Mouse (Mus musculus) macrophage (primary cell): Measurements from ENCODE around the gene Dlg2. TPM values are rescaled to one million over a fixed set of nuclear protein-coding genes. Genes with fewer than 3 reads are reported as not detected.

ENCODE experiments used
- H3K27ac ChIP-seq: fragments of 350-480 bp; formaldehyde crosslinking; 2 replicates; pipeline ENCODE4 v1.9.0; 2021
- H3K36me3 ChIP-seq: fragments of 350-480 bp; formaldehyde crosslinking; 2 replicates; pipeline ENCODE4 v1.9.0; 2021; ENCODE audit errors: inconsistent target
- H3K4me3 ChIP-seq: fragments of 350-480 bp; formaldehyde crosslinking; 2 replicates; pipeline ENCODE4 v1.9.0; 2021; ENCODE audit errors: inconsistent target
- H3K79me2 ChIP-seq: fragments of 350-480 bp; formaldehyde crosslinking; 2 replicates; pipeline ENCODE4 v1.9.0; 2021; ENCODE audit errors: inconsistent target
- WGBS: methylation state at CpG from one replicate; pipeline ENCODE4 v1.1.7; 2026; ENCODE audit warnings: inconsistent platforms; ENCODE audit not compliant: missing documents; 5-methylcytosine and 5-hydroxymethylcytosine counted together
- polyA plus RNA-seq: library from polyadenylated mRNA; stranded (reverse); fragments of 250-400 nt; gene quantifications from 3 replicates; pipeline ENCODE4 v1.2.4, GENCODE M21; 2018; ENCODE audit warnings: inconsistent platforms

Gene Dlg2
- polyA plus RNA-seq, 1 experiment from 2014 or later: 0.13 TPM

GRCm38 (mm10) chr7:91063297-91064040, 587.0 kb downstream of the Dlg2 start:
- H3K36me3 ChIP-seq: no peaks in the 10 kb centered on the region
- H3K79me2 ChIP-seq: no peaks in the 10 kb centered on the region
- no peak overlapping the region for H3K4me3 ChIP-seq
- H3K27ac ChIP-seq: no peak overlapping the region
- WGBS: 83% methylated on average over 12 of the region's 12 CpGs

GRCm38 (mm10) chr7:91071751-91072707, 595.6 kb downstream of the Dlg2 start:
- WGBS: 74% methylated on average over 9 of the region's 9 CpGs
- H3K4me3 ChIP-seq: no peak overlapping the region
- H3K79me2 ChIP-seq: no peaks in the 10 kb centered on the region
- H3K36me3 ChIP-seq: no peaks in the 10 kb centered on the region
- no peak overlapping the region for H3K27ac ChIP-seq

- 92% methylated on average over 2 of the region's 2 CpGs for WGBS
- Histone ChIP-seq H3K36me3 (no peaks in the 10 kb centered on the region), H3K79me2 (no peaks in the 10 kb centered on the region), H3K4me3 (no peak overlapping the region), H3K27ac (no peak overlapping the region)
Measured at GRCm38 (mm10) chr7:91086071-91086470, 609.6 kb downstream of the Dlg2 start.

- 31% methylated on average over 6 of the region's 6 CpGs for WGBS
- Histone ChIP-seq H3K4me3 (no peak overlapping the region), H3K27ac (no peak overlapping the region), H3K79me2 (no peaks in the 10 kb centered on the region), H3K36me3 (no peaks in the 10 kb centered on the region)
Measured at GRCm38 (mm10) chr7:91089211-91089930, 612.9 kb downstream of the Dlg2 start.

GRCm38 (mm10) chr7:91090317-91090829, 613.9 kb downstream of the Dlg2 start:
- 52% methylated on average over 5 of the region's 5 CpGs for WGBS

GRCm38 (mm10) chr7:91090830-91091683, 614.6 kb downstream of the Dlg2 start:
- no peaks in the 10 kb centered on the region for H3K36me3 ChIP-seq

More at GRCm38 (mm10) chr7:91090317-91090829, 613.9 kb downstream of the Dlg2 start:
- H3K79me2 ChIP-seq: no peaks in the 10 kb centered on the region
- H3K4me3 ChIP-seq: no peak overlapping the region
- H3K27ac ChIP-seq: no peak overlapping the region
- no peaks in the 10 kb centered on the region for H3K36me3 ChIP-seq

GRCm38 (mm10) chr7:91096467-91096866, 620.0 kb downstream of the Dlg2 start:
- Histone ChIP-seq H3K36me3 (no peaks in the 10 kb centered on the region), H3K79me2 (no peaks in the 10 kb centered on the region), H3K27ac (no peak overlapping the region), H3K4me3 (no peak overlapping the region)
- 90% methylated on average over 7 of the region's 7 CpGs for WGBS

More at GRCm38 (mm10) chr7:91090830-91091683, 614.6 kb downstream of the Dlg2 start:
- H3K27ac ChIP-seq: no peak overlapping the region
- no peak overlapping the region for H3K4me3 ChIP-seq
- no peaks in the 10 kb centered on the region for H3K79me2 ChIP-seq
- 16% methylated on average over 25 of the region's 25 CpGs for WGBS

GRCm38 (mm10) chr7:91098521-91098920, 622.0 kb downstream of the Dlg2 start:
- Histone ChIP-seq H3K79me2 (no peaks in the 10 kb centered on the region), H3K36me3 (no peaks in the 10 kb centered on the region), H3K27ac (no peak overlapping the region), H3K4me3 (no peak overlapping the region)
- 94% methylated on average over 3 of the region's 3 CpGs for WGBS

GRCm38 (mm10) chr7:91109575-91109974, 633.1 kb downstream of the Dlg2 start:
- no peak overlapping the region for H3K4me3 ChIP-seq
- no peaks in the 10 kb centered on the region for H3K36me3 ChIP-seq
- H3K79me2 ChIP-seq: no peaks in the 10 kb centered on the region
- 67% methylated on average over 3 of the region's 3 CpGs for WGBS
- H3K27ac ChIP-seq: no peak overlapping the region

GRCm38 (mm10) chr7:91132128-91132527, 655.7 kb downstream of the Dlg2 start:
- Histone ChIP-seq H3K27ac (no peak overlapping the region), H3K4me3 (no peak overlapping the region), H3K79me2 (no peaks in the 10 kb centered on the region), H3K36me3 (no peaks in the 10 kb centered on the region)
- WGBS: 96% methylated on average over 3 of the region's 4 CpGs

GRCm38 (mm10) chr7:91154096-91154495, 677.6 kb downstream of the Dlg2 start:
- no peak overlapping the region for H3K27ac ChIP-seq
- no peaks in the 10 kb centered on the region for H3K79me2 ChIP-seq
- H3K36me3 ChIP-seq: no peaks in the 10 kb centered on the region
- WGBS: 92% methylated on average over 1 of the region's 1 CpGs
- no peak overlapping the region for H3K4me3 ChIP-seq

- Histone ChIP-seq H3K4me3 (no peak overlapping the region), H3K36me3 (no peaks in the 10 kb centered on the region), H3K27ac (no peak overlapping the region), H3K79me2 (no peaks in the 10 kb centered on the region)
- 85% methylated on average over 5 of the region's 5 CpGs for WGBS
Measured at GRCm38 (mm10) chr7:91159144-91159543, 682.7 kb downstream of the Dlg2 start.

GRCm38 (mm10) chr7:91161643-91162175, 685.2 kb downstream of the Dlg2 start:
- Histone ChIP-seq H3K36me3 (no peaks in the 10 kb centered on the region), H3K4me3 (no peak overlapping the region)
- WGBS: 68% methylated on average over 2 of the region's 2 CpGs

More at GRCm38 (mm10) chr7:91161643-91162175, 685.2 kb downstream of the Dlg2 start:
- no peaks in the 10 kb centered on the region for H3K79me2 ChIP-seq
- no peak overlapping the region for H3K27ac ChIP-seq
